Mouse (Mus musculus) spleen, adult 2 months (tissue): ENCODE data around the gene CK137956.

Experiments used
- CTCF ChIP-seq: fragments of 200-500 bp; IDR thresholded peaks from 2 replicates; pipeline ENCODE4 v1.5.1; 2011; ENCODE audit warnings: mild to moderate bottlenecking, inconsistent platforms; ENCODE audit not compliant: insufficient read depth, insufficient read length, insufficient replicate concordance; ENCODE audit errors: extremely low read depth
- POLR2A ChIP-seq: fragments of 200-500 bp; IDR thresholded peaks from 2 replicates; pipeline ENCODE4 v1.6.1; 2011; ENCODE audit warnings: low read depth, low read length, inconsistent platforms

- TF ChIP-seq CTCF, result no peak
- TF ChIP-seq POLR2A, result no peak
Measured at GRCm38 (mm10) chr4:127953006-127953710, 17.6 kb downstream of the CK137956 start.
